Mouse (Mus musculus): ENCODE data around the gene Abca1.

The Abca1 gene

GRCm38 (mm10) chr4:53159767-53160166 lies at the start of gene Abca1:
Abca1 (minus strand) TSS chr4:53159895.
- no peak for TF ChIP-seq GATA4 (IDR thresholded peaks at IDR 0.05; ENCODE audit: insufficient replicate concordance, low read length)

GRCm38 (mm10) chr4:53204482-53204881 lies 44.8 kb upstream of the Abca1 start:
- no peak for TF ChIP-seq GATA4 (IDR thresholded peaks at IDR 0.05; ENCODE audit: insufficient replicate concordance, low read length)

- no peak for TF ChIP-seq GATA4 (IDR thresholded peaks at IDR 0.05; ENCODE audit: insufficient replicate concordance, low read length)
These were observed 44.1 kb upstream of the Abca1 start for GRCm38 (mm10) chr4:53203595-53204400.

- no peak for TF ChIP-seq GATA4 (IDR thresholded peaks at IDR 0.05; ENCODE audit: insufficient replicate concordance, low read length)
These were observed 40.6 kb upstream of the Abca1 start for GRCm38 (mm10) chr4:53200276-53200675.

- no peak for TF ChIP-seq GATA4 (IDR thresholded peaks at IDR 0.05; ENCODE audit: insufficient replicate concordance, low read length)
These were observed 38.1 kb upstream of the Abca1 start for GRCm38 (mm10) chr4:53197842-53198241.

- TF ChIP-seq GATA4 (IDR thresholded peaks at IDR 0.05; ENCODE audit: insufficient replicate concordance, low read length) = no peak
These were observed 36.5 kb upstream of the Abca1 start for GRCm38 (mm10) chr4:53196058-53196771.

- TF ChIP-seq GATA4 (IDR thresholded peaks at IDR 0.05; ENCODE audit: insufficient replicate concordance, low read length) = no peak
These were observed 27.4 kb upstream of the Abca1 start for GRCm38 (mm10) chr4:53187071-53187470.

- TF ChIP-seq GATA4 (IDR thresholded peaks at IDR 0.05; ENCODE audit: insufficient replicate concordance, low read length) = no peak
These were observed 26.9 kb upstream of the Abca1 start for GRCm38 (mm10) chr4:53186573-53186972.

- TF ChIP-seq GATA4 (IDR thresholded peaks at IDR 0.05; ENCODE audit: insufficient replicate concordance, low read length) = peak; percentile 92
These were observed 26.4 kb upstream of the Abca1 start for GRCm38 (mm10) chr4:53186141-53186540.

GRCm38 (mm10) chr4:53181479-53181878 lies 21.8 kb upstream of the Abca1 start:
- TF ChIP-seq GATA4 (IDR thresholded peaks at IDR 0.05; ENCODE audit: insufficient replicate concordance, low read length) = no peak

GRCm38 (mm10) chr4:53179308-53179820 lies 19.7 kb upstream of the Abca1 start:
- TF ChIP-seq GATA4 (IDR thresholded peaks at IDR 0.05; ENCODE audit: insufficient replicate concordance, low read length) = no peak

- TF ChIP-seq GATA4 (IDR thresholded peaks at IDR 0.05; ENCODE audit: insufficient replicate concordance, low read length) = no peak
These were observed 18.8 kb upstream of the Abca1 start for GRCm38 (mm10) chr4:53178489-53178888.

GRCm38 (mm10) chr4:53177696-53178095 lies 18.0 kb upstream of the Abca1 start:
- TF ChIP-seq GATA4 (IDR thresholded peaks at IDR 0.05; ENCODE audit: insufficient replicate concordance, low read length) = no peak

GRCm38 (mm10) chr4:53174906-53175305 lies 15.2 kb upstream of the Abca1 start:
- no peak for TF ChIP-seq GATA4 (IDR thresholded peaks at IDR 0.05; ENCODE audit: insufficient replicate concordance, low read length)

- no peak for TF ChIP-seq GATA4 (IDR thresholded peaks at IDR 0.05; ENCODE audit: insufficient replicate concordance, low read length)
These were observed 10.7 kb upstream of the Abca1 start for GRCm38 (mm10) chr4:53170403-53170802.

GRCm38 (mm10) chr4:53165231-53165630 lies 5.5 kb upstream of the Abca1 start:
- no peak for TF ChIP-seq GATA4 (IDR thresholded peaks at IDR 0.05; ENCODE audit: insufficient replicate concordance, low read length)

Measured in liver, adult (tissue).